Mouse (Mus musculus) gastrocnemius, adult 2 months (tissue): ENCODE results near the gene Gm3435. TPM values are rescaled to one million over a fixed set of nuclear protein-coding genes. Genes with fewer than 3 reads are reported as not detected.
"Not testable (repeated sequence)": the region's sequence is repeated elsewhere in the genome, so short reads cannot be mapped to it uniquely, and the experiment has no call there.

Experiments
- DNase-seq: peaks from one replicate; pipeline ENCODE4 v3.0.0; 2022
- H3K27ac ChIP-seq: fragments of 200-600 bp; 2 replicates; pipeline ENCODE4 v1.8.1; 2022; ENCODE audit warnings: mild to moderate bottlenecking
- H3K4me3 ChIP-seq: fragments of 200-600 bp; 2 replicates; pipeline ENCODE4 v1.8.1; 2022; ENCODE audit warnings: mild to moderate bottlenecking, moderate library complexity
- CTCF ChIP-seq: fragments of 200-600 bp; IDR thresholded peaks from 2 replicates; pipeline ENCODE4 v1.8.1; 2022; ENCODE audit warnings: antibody characterized with exemption, mild to moderate bottlenecking, moderate library complexity
- intact Hi-C: fragments of 180-260 bp; cut with DNase I; formaldehyde crosslinking; loops from one replicate; pipeline ENCODE4 v1.15.1; 2025
- long read RNA-seq, 2 experiments: library from polyadenylated mRNA; stranded (forward); transcript quantifications; one replicate each; pipeline ENCODE4 v2.0.0; 2021
- total RNA-seq, 2 experiments: library from RNA; stranded (reverse); gene quantifications; 2 replicates each; pipeline ENCODE4 v1.2.3; 2021

Gene Gm3435
- total RNA-seq, result 1 to 10 TPM; 2.1 to 3.5 TPM
- long read RNA-seq, experiment 1, partial matches to known transcripts, result 4 of 9 reads
- long read RNA-seq, experiment 1, other reads (novel, unspliced or antisense), result 3 of 9 reads
- long read RNA-seq, experiment 2, partial matches to known transcripts, result 4 of 10 reads
- long read RNA-seq, experiment 2, other reads (novel, unspliced or antisense), result 5 of 10 reads

DNA sequence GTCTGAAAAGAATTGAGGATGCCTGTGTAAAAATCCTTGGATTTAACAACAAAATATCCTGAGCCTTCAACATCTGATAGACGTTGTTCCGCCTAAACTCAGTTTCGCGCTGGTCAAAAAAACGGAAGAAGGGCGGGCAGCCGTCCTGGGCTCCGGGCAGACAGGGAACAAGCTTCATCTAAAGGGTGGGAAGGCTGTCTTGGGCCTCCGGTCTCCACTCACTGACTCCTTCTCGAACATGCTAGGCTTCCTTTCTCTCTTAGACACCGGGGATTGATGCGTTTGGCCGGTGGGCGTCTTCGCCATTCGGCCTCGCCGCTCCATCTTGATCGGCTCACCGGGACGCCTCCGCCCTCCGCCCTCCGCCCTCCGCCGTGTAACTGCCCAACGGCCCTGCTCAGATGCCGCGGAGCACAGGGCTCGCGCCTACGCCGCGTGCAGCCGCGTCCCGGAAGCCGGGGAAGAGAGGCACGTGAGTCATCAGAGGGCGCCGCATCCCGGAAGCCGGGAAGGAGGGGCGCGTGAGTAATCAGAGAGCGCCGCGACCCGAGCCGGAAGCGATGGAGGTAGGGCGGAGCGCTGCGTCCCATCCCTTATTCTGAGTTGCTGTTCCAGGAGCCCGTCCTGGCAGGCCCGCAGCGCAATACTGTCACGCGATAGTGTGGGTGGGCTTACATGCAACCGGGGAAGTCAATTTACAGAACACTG is at the start of gene Gm3435:
Gene Gm3435, plus strand, starts transcription at position 471 of the 708 bp plus-strand sequence.
- intact Hi-C loops, H3K4me3 ChIP-seq, DNase-seq, H3K27ac ChIP-seq: not testable (repeated sequence)

DNA sequence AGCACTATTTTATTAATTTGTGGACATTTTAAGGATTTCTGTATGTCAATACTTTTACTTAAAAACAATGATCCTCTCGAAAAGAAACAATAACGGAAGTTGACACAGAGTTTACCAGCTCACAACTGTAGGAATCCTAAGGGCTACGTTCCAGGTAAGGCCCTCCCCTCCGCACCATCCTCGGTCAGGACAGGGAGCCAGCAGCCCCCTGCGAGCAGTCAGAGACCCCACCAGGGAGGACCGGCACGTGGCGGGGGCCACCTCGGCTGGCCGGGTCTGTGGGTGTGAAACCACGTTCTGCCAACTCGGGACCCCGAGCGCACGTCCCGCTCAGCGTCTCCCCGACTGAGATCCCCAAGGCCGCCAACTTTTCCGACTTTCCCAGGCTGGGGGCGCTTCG is 49.5 kb upstream of the Gm3435 start:
- peak overlapping the region; percentile 77 for H3K4me3 ChIP-seq
- intact Hi-C loops, result no loop called here
- no peak for TF ChIP-seq CTCF

DNA sequence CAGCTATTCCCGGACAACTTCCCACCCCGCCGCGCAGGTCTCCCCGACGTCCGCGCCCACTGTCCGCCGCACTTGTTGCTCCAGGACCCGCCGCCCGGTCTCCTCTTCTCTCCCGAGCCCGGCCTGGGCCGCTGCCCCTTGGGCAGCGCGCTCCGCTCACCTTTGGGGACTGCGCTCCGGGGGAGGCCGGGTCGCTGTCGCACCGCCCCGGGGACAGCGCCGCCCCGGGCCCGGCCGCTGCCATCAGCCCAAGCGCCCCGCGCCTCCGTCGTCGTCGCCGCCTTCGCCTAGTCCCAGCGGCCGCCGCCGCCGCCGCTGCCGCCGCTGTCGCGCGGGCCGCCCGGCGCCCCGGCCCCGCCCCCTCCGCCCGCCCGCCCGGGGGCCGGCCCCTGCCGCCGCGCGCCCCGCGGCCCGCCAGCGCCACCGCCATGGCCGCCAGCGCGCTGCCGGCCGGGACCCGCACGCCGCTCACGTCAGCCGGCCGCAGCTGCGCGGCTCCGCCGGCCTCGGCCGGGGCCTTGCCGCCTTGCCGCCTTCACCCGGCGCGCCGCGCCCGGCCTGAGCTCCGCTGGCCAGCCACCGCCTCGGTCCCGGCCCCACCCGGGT is 48.9 kb upstream of the Gm3435 start, which contains the start of gene Phf10:
Gene Phf10, minus strand, starts transcription at position 323 of the 606 bp plus-strand sequence.
- DNase-seq, result peak; percentile 64
- intact Hi-C loops, result not testable (repeated sequence)
- H3K27ac ChIP-seq, result peak within 1 kb of the TSS; percentile 87
- H3K4me3 ChIP-seq, result peak within 1 kb of the TSS; percentile 77

More for the DNA sequence above, 49.5 kb upstream of the Gm3435 start:
- peak; percentile 56 for DNase-seq
- H3K27ac ChIP-seq, result peak overlapping the region; percentile 87

DNA sequence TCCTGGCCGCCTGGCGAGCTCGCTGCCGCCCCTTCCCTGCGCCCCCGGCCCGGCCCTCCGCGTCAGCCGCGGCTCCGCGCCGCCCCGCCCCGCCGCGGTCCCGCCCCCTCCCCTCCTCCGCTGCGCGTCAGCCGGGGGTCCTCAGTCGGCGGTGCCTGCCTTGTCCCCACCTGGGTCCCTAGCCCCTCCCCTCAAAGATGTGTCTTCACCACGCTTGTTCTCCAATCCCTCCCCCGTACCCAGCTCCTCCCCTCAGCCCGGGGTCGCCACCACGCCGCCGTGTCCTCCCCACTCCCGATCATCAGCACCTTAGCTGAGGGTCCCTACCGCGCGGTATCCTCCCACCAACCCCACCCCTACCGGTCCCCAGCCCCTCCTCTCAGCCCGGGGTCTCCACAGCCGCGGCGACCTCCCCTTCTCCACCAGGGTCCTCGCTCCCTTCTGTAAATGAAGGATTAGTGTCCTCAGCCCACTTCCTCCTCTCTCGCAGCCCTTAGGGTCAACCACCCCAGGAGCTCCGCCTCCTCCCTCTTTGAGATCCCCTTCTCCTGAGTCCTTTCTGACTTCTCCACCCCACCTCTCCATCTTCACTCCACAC is 48.3 kb upstream of the Gm3435 start:
- DNase-seq, intact Hi-C loops, H3K4me3 ChIP-seq, H3K27ac ChIP-seq: not testable (repeated sequence)

DNA sequence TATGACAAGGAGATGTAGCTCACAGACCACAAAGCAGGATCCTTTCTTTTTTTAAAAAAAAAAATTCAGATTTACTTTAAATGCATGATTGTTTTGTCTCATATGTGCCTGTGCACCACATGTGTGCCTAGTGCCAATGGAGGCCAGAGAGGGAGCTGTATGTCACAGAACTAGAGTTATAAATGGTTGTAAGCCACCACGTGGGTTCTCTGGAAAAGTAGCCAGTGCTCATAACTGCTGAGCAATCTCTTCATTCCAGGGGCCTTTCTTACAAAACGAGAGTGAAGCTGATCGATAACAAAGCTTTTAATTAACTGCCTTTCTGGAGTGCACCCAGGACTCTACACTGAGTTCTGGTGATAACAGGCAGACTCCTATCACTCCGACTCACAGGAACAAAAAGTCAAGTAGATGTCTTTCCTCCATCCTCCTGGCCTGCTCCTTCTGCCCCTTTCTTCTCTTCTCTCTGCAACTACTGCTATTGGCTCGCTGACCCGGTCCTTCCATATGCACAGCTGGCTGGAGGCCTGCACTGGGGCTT is 41.5 kb upstream of the Gm3435 start:
- intact Hi-C loops, H3K4me3 ChIP-seq, H3K27ac ChIP-seq, DNase-seq: not testable (repeated sequence)

DNA sequence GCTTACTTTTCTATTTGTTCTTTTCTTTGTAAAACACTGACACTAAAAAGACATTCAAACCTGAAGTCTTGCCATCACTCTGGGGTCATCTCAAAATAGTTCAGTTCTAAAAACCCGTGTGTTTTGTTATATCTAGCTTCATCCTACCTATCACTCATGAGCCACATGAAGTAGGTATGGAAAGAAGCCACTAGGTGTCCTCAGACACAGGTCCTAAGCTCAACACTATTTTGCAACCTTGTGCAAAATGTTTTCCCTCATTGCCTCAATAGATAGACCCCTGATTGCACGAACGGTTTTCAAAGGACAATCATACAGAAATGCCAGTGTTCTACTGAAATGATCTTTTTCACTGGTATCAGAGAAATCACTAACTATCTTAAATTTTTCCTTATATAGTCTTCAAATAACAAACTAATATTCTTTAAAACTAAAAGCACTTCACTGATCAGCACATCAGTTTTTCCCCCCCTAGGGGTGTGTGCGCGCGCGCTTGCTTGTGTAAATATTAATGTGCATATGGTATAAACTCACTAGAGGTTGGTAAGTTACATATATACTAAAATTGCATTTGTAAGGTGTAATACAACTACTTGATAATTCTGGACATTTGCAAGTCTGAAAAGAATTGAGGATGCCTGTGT is 32.1 kb upstream of the Gm3435 start:
- peak overlapping the region; percentile 51 for H3K4me3 ChIP-seq
- DNase-seq, H3K27ac ChIP-seq, intact Hi-C loops: not testable (repeated sequence)

DNA sequence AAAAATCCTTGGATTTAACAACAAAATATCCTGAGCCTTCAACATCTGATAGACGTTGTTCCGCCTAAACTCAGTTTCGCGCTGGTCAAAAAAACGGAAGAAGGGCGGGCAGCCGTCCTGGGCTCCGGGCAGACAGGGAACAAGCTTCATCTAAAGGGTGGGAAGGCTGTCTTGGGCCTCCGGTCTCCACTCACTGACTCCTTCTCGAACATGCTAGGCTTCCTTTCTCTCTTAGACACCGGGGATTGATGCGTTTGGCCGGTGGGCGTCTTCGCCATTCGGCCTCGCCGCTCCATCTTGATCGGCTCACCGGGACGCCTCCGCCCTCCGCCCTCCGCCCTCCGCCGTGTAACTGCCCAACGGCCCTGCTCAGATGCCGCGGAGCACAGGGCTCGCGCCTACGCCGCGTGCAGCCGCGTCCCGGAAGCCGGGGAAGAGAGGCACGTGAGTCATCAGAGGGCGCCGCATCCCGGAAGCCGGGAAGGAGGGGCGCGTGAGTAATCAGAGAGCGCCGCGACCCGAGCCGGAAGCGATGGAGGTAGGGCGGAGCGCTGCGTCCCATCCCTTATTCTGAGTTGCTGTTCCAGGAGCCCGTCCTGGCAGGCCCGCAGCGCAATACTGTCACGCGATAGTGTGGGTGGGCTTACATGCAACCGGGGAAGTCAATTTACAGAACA is 31.5 kb upstream of the Gm3435 start, which contains the start of the genes 9030025P20Rik and Gm3417:
Gene 9030025P20Rik, plus strand, starts transcription at position 107 of the 677 bp plus-strand sequence.
Gene Gm3417, minus strand, starts transcription at position 429 of the 677 bp plus-strand sequence.
- intact Hi-C loops, H3K27ac ChIP-seq, DNase-seq: not testable (repeated sequence)
- peak within 1 kb of the TSS; percentile 51 for H3K4me3 ChIP-seq

DNA sequence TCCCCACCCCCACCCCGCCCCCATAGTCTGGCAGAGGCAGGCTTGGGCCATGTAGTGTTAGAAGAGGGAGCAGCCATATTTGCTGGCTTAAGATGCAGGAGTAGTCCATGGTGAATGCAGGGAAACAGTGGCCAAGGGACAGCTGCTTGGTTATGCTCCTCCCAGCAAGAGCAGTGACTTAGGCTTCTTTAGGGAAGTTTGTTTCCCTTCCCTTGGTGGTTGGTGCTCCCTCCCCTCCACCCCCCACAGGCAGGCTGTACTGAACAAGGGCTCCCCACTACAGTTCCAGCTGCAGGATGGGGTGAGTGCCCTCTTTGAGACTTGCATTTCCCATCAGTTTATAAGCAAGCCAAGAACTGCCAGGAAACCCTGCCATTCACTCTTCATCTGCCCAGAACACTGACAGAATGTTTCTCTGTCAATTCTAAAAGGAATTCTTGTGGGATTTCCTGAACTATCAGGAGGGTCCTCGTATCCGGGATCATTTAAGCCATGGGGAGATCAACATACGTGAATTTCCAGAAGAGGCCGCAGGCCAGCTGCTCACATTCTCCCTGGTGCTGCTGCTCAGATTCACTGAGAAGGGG is 19.8 kb upstream of the Gm3435 start:
- intact Hi-C loops, H3K4me3 ChIP-seq: not testable (repeated sequence)
- DNase-seq, result peak; percentile 1
- peak overlapping the region; percentile 51; the same call in 1 of the 2 replicates for H3K27ac ChIP-seq

DNA sequence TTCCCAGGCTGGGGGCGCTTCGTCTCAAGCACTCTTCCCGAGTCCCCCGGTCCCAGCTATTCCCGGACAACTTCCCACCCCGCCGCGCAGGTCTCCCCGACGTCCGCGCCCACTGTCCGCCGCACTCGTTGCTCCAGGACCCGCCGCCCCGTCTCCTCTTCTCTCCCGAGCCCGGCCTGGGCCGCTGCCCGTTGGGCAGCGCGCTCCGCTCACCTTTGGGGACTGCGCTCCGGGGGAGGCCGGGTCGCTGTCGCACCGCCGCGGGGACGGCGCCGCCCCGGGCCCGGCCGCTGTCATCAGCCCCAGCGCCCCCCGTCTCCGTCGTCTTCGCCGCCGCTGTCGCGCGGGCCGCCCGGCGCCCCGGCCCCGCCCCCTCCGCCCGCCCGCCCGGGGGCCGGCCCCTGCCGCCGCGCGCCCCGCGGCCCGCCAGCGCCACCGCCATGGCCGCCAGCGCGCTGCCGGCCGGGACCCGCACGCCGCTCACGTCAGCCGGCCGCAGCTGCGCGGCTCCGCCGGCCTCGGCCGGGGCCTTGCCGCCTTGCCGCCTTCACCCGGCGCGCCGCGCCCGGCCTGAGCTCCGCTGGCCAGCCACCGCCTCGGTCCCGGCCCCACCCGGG is 17.3 kb upstream of the Gm3435 start:
- intact Hi-C loops, H3K4me3 ChIP-seq, H3K27ac ChIP-seq, DNase-seq: not testable (repeated sequence)

DNA sequence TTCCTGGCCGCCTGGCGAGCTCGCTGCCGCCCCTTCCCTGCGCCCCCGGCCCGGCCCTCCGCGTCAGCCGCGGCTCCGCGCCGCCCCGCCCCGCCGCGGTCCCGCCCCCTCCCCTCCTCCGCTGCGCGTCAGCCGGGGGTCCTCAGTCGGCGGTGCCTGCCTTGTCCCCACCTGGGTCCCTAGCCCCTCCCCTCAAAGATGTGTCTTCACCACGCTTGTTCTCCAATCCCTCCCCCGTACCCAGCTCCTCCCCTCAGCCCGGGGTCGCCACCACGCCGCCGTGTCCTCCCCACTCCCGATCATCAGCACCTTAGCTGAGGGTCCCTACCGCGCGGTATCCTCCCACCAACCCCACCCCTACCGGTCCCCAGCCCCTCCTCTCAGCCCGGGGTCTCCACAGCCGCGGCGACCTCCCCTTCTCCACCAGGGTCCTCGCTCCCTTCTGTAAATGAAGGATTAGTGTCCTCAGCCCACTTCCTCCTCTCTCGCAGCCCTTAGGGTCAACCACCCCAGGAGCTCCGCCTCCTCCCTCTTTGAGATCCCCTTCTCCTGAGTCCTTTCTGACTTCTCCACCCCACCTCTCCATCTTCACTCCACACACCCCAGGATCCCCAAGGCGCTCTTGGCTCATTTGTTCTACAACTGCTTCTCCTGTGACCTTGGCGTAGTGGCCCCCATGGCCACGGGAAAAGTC is 16.7 kb upstream of the Gm3435 start:
- DNase-seq, intact Hi-C loops, H3K27ac ChIP-seq, H3K4me3 ChIP-seq: not testable (repeated sequence)

DNA sequence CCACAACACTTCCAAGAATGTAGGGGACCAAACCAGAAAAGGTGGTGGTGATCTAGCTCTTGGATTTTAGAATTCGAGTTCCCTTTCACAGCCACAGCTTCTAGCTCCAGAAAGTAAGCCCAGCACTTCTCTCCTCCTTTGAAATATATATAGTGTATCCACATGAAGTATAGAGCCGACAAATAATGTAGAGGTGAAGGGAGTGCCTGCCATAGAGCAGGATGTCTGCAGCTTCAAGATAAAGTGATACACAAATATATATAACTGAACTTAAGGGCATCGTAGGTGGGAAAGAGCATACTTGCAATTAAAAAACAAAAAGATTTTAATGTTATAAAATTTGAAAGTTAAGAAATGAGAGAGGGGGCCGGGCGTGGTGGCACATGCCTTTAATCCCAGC is 15.8 kb upstream of the Gm3435 start:
- intact Hi-C loops, DNase-seq, H3K4me3 ChIP-seq, H3K27ac ChIP-seq: not testable (repeated sequence)

DNA sequence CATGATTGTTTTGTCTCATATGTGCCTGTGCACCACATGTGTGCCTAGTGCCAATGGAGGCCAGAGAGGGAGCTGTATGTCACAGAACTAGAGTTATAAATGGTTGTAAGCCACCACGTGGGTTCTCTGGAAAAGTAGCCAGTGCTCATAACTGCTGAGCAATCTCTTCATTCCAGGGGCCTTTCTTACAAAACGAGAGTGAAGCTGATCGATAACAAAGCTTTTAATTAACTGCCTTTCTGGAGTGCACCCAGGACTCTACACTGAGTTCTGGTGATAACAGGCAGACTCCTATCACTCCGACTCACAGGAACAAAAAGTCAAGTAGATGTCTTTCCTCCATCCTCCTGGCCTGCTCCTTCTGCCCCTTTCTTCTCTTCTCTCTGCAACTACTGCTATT is 9.9 kb upstream of the Gm3435 start:
- DNase-seq, intact Hi-C loops: not testable (repeated sequence)

DNA sequence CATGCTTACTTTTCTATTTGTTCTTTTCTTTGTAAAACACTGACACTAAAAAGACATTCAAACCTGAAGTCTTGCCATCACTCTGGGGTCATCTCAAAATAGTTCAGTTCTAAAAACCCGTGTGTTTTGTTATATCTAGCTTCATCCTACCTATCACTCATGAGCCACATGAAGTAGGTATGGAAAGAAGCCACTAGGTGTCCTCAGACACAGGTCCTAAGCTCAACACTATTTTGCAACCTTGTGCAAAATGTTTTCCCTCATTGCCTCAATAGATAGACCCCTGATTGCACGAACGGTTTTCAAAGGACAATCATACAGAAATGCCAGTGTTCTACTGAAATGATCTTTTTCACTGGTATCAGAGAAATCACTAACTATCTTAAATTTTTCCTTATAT is 888 bp upstream of the Gm3435 start:
- H3K4me3 ChIP-seq, DNase-seq, intact Hi-C loops, H3K27ac ChIP-seq: not testable (repeated sequence)

More for the DNA sequence above, 9.9 kb upstream of the Gm3435 start:
- H3K27ac ChIP-seq, H3K4me3 ChIP-seq: not testable (repeated sequence)

DNA sequence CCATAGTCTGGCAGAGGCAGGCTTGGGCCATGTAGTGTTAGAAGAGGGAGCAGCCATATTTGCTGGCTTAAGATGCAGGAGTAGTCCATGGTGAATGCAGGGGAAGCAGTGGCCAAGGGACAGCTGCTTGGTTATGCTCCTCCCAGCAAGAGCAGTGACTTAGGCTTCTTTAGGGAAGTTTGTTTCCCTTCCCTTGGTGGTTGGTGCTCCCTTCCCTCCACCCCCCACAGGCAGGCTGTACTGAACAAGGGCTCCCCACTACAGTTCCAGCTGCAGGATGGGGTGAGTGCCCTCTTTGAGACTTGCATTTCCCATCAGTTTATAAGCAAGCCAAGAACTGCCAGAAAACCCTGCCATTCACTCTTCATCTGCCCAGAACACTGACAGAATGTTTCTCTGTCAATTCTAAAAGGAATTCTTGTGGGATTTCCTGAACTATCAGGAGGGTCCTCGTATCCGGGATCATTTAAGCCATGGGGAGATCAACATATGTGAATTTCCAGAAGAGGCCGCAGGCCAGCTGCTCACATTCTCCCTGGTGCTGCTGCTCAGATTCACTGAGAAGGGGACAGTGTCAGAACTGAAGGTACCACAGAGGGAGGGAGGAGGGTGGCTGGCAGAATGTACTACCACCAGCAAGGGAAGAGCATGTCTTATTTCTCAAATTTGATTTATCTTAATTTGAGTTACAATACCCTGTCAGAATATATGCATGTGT is 11.7 kb downstream of the Gm3435 start:
- intact Hi-C loops, result not testable (repeated sequence)
- Histone ChIP-seq H3K27ac (peak overlapping the region; percentile 48; the same call in 1 of the 2 replicates), H3K4me3 (peak overlapping the region; percentile 34; the same call in 1 of the 2 replicates)
- DNase-seq, result peak; percentile 39
